Mouse (Mus musculus) bone marrow macrophage, adult 2 months (primary cell): ENCODE measurements around the gene Gm7879. TPM values are rescaled to one million over a fixed set of nuclear protein-coding genes. Genes with fewer than 3 reads are reported as not detected.

Experiments
- H3K27ac ChIP-seq: 2 replicates; pipeline ENCODE4 v1.5.1; 2012; ENCODE audit warnings: low read depth, low read length; ENCODE audit not compliant: insufficient read depth
- H3K4me1 ChIP-seq: 2 replicates; pipeline ENCODE4 v1.6.1; 2012; ENCODE audit warnings: low read length; ENCODE audit not compliant: control insufficient read depth, insufficient read depth
- H3K4me3 ChIP-seq: 2 replicates; pipeline ENCODE4 v1.5.1; 2012; ENCODE audit warnings: mild to moderate bottlenecking, low read length, moderate library complexity; ENCODE audit not compliant: insufficient read depth
- CTCF ChIP-seq: IDR thresholded peaks from 2 replicates; pipeline ENCODE4 v1.5.1; 2012; ENCODE audit warnings: low read depth, mild to moderate bottlenecking, low read length, moderate library complexity
- POLR2A ChIP-seq: IDR thresholded peaks from 2 replicates; pipeline ENCODE4 v1.6.1; 2012; ENCODE audit warnings: mild to moderate bottlenecking, low read depth, low read length, borderline replicate concordance
- polyA plus RNA-seq: library from polyadenylated mRNA; stranded (reverse); fragments of >200 nt; gene quantifications from 2 replicates; pipeline ENCODE4 v1.2.4, GENCODE M21; 2012; ENCODE audit not compliant: missing spikeins, insufficient read depth, insufficient read length

Gm7879 gene
- polyA plus RNA-seq, 1 experiment: not detected

GRCm38 (mm10) chr5:43894113-43894512 lies 18.8 kb upstream of the Gm7879 start:
- Histone ChIP-seq H3K4me1 (peaks cover 12% of the 10 kb centered on the region), H3K27ac (no peak overlapping the region), H3K4me3 (no peak overlapping the region)
- TF ChIP-seq POLR2A: no peak
- no peak for TF ChIP-seq CTCF

- no peak overlapping the region for H3K27ac ChIP-seq
- no peaks in the 10 kb centered on the region for H3K4me1 ChIP-seq
- no peak for TF ChIP-seq CTCF
- H3K4me3 ChIP-seq: no peak overlapping the region
These were observed 17.0 kb upstream of the Gm7879 start for GRCm38 (mm10) chr5:43895931-43896330.

- TF ChIP-seq CTCF: no peak
- no peaks in the 10 kb centered on the region for H3K4me1 ChIP-seq
- no peak overlapping the region for H3K4me3 ChIP-seq
- no peak overlapping the region for H3K27ac ChIP-seq
These were observed 8.3 kb upstream of the Gm7879 start for GRCm38 (mm10) chr5:43904685-43905084.

- Histone ChIP-seq H3K27ac (no peak overlapping the region), H3K4me1 (no peaks in the 10 kb centered on the region), H3K4me3 (no peak overlapping the region)
- TF ChIP-seq POLR2A (no peak), CTCF (no peak)
These were observed 3.7 kb upstream of the Gm7879 start for GRCm38 (mm10) chr5:43909213-43909612.

- Histone ChIP-seq H3K4me3 (no peak overlapping the region), H3K4me1 (no peaks in the 10 kb centered on the region), H3K27ac (no peak overlapping the region)
- TF ChIP-seq CTCF: no peak
- no peak for TF ChIP-seq POLR2A
These were observed 2.9 kb upstream of the Gm7879 start for GRCm38 (mm10) chr5:43910006-43910405.

- Histone ChIP-seq H3K4me1 (peaks cover 11% of the 10 kb centered on the region; the same call in 1 of the 2 replicates), H3K4me3 (no peak overlapping the region), H3K27ac (no peak overlapping the region)
- TF ChIP-seq CTCF: no peak
- TF ChIP-seq POLR2A: no peak
These were observed 2.4 kb downstream of the Gm7879 start for GRCm38 (mm10) chr5:43915261-43915886.

- Histone ChIP-seq H3K27ac (no peak overlapping the region), H3K4me1 (peaks cover 8% of the 10 kb centered on the region), H3K4me3 (no peak overlapping the region)
- TF ChIP-seq CTCF: no peak
- no peak for TF ChIP-seq POLR2A
These were observed 8.9 kb downstream of the Gm7879 start for GRCm38 (mm10) chr5:43921877-43922276.

GRCm38 (mm10) chr5:43923933-43924332 lies 11.0 kb downstream of the Gm7879 start:
- peaks cover 5% of the 10 kb centered on the region for H3K4me1 ChIP-seq
- H3K27ac ChIP-seq: no peak overlapping the region
- TF ChIP-seq POLR2A (no peak), CTCF (peak; percentile 37; the same call in 1 of the 2 replicates)
- no peak overlapping the region for H3K4me3 ChIP-seq

GRCm38 (mm10) chr5:43927729-43928128 lies 14.8 kb downstream of the Gm7879 start:
- TF ChIP-seq POLR2A: no peak
- TF ChIP-seq CTCF: no peak
- Histone ChIP-seq H3K4me1 (no peaks in the 10 kb centered on the region), H3K4me3 (no peak overlapping the region), H3K27ac (no peak overlapping the region)

GRCm38 (mm10) chr5:43933269-43933668 lies 20.3 kb downstream of the Gm7879 start:
- Histone ChIP-seq H3K27ac (no peak overlapping the region), H3K4me1 (no peaks in the 10 kb centered on the region), H3K4me3 (no peak overlapping the region)
- TF ChIP-seq POLR2A: no peak
- no peak for TF ChIP-seq CTCF
